Mouse (Mus musculus): ENCODE measurements around the gene Mgat4e. TPM values are rescaled to one million over a fixed set of nuclear protein-coding genes. Genes with fewer than 3 reads are reported as not detected.
A peak's percentile ranks its signal among the peaks of the same experiment; 100 is the strongest.

Gene Mgat4e
- polyA plus RNA-seq, 1 experiment = not detected

- H3K4me2 ChIP-seq (ENCODE audit: low read depth) = peak overlapping the region; percentile 58
- H3K4me3 ChIP-seq = peak overlapping the region; percentile 49
- H3K27me3 ChIP-seq (ENCODE audit: control insufficient read depth, insufficient read depth, insufficient read length) = no peaks in the 10 kb centered on the region
- H3K36me3 ChIP-seq (ENCODE audit: control insufficient read depth, insufficient read depth) = no peaks in the 10 kb centered on the region
- H3K79me2 ChIP-seq (ENCODE audit: control insufficient read depth, insufficient read depth) = peaks cover 44% of the 10 kb centered on the region
- TF ChIP-seq REST (IDR thresholded peaks at IDR 0.05; ENCODE audit: insufficient read depth, insufficient read length) = no peak
- no peak for TF ChIP-seq MYOG (IDR thresholded peaks at IDR 0.05; ENCODE audit: control insufficient read depth in 1 of 3, insufficient read depth in 1 of 3, insufficient read length in 2 of 3, low read depth in 2 of 3)
- no peak for TF ChIP-seq MAX (IDR thresholded peaks at IDR 0.05; ENCODE audit: low read depth)
- no peak for TF ChIP-seq POLR2AphosphoS2 (IDR thresholded peaks at IDR 0.05; ENCODE audit: insufficient read length, low read depth)
- TF ChIP-seq MYOD1 (IDR thresholded peaks at IDR 0.05; ENCODE audit: control insufficient read depth in 1 of 3, insufficient read length in 2 of 3, low read depth in 2 of 3) = no peak
- TF ChIP-seq E2F4 (IDR thresholded peaks at IDR 0.05; ENCODE audit: insufficient read depth) = no peak
- TF ChIP-seq CEBPB (IDR thresholded peaks at IDR 0.05; ENCODE audit: insufficient read depth, poor library complexity, severe bottlenecking) = no peak
- TF ChIP-seq USF1 (IDR thresholded peaks at IDR 0.05; ENCODE audit: low read depth) = no peak
- TF ChIP-seq SRF (IDR thresholded peaks at IDR 0.05; ENCODE audit: control insufficient read depth, insufficient read length, low read depth) = no peak
- no peak for TF ChIP-seq POLR2A (IDR thresholded peaks at IDR 0.05; ENCODE audit: insufficient read length, low read depth)
- no peak for TF ChIP-seq TCF3 (IDR thresholded peaks at IDR 0.05; ENCODE audit: insufficient read length, low read depth)
- no peak for TF ChIP-seq TCF12 (IDR thresholded peaks at IDR 0.05; ENCODE audit: insufficient read depth, poor library complexity, severe bottlenecking)
- H3ac ChIP-seq (ENCODE audit: control insufficient read depth, insufficient read length) = peak overlapping the region; percentile 59
These were observed 11.6 kb upstream of the Mgat4e start for GRCm38 (mm10) chr1:134560801-134561769.

- peak overlapping the region; percentile 59 for H3ac ChIP-seq (ENCODE audit: control insufficient read depth, insufficient read length)
These were observed 10.9 kb upstream of the Mgat4e start for GRCm38 (mm10) chr1:134560396-134560795.

GRCm38 (mm10) chr1:134559976-134560375 is 10.5 kb upstream of the Mgat4e start, which contains the start of gene Kdm5b:
Gene Kdm5b (plus strand): TSS chr1:134560171.
- peaks cover 33% of the 10 kb centered on the region for H3K79me2 ChIP-seq (ENCODE audit: control insufficient read depth, insufficient read depth)
- no peaks in the 10 kb centered on the region for H3K36me3 ChIP-seq (ENCODE audit: control insufficient read depth, insufficient read depth)
- peak within 1 kb of the TSS; percentile 49 for H3K4me2 ChIP-seq (ENCODE audit: low read depth)
- H3K27me3 ChIP-seq (ENCODE audit: control insufficient read depth, insufficient read depth, insufficient read length) = no peaks in the 10 kb centered on the region
- TF ChIP-seq POLR2AphosphoS2 (IDR thresholded peaks at IDR 0.05; ENCODE audit: insufficient read length, low read depth) (peak; percentile 95), POLR2A (IDR thresholded peaks at IDR 0.05; ENCODE audit: insufficient read length, low read depth) (peak; percentile 96), TCF12 (IDR thresholded peaks at IDR 0.05; ENCODE audit: insufficient read depth, poor library complexity, severe bottlenecking) (no peak), TCF3 (IDR thresholded peaks at IDR 0.05; ENCODE audit: insufficient read length, low read depth) (no peak), CEBPB (IDR thresholded peaks at IDR 0.05; ENCODE audit: insufficient read depth, poor library complexity, severe bottlenecking) (no peak)
- H3K4me3 ChIP-seq = peak within 1 kb of the TSS; percentile 49
- H3ac ChIP-seq (ENCODE audit: control insufficient read depth, insufficient read length) = peak within 1 kb of the TSS; percentile 59

More at GRCm38 (mm10) chr1:134560396-134560795, 10.9 kb upstream of the Mgat4e start:
- no peak for TF ChIP-seq TCF3 (IDR thresholded peaks at IDR 0.05; ENCODE audit: insufficient read length, low read depth)
- no peak for TF ChIP-seq REST (IDR thresholded peaks at IDR 0.05; ENCODE audit: insufficient read depth, insufficient read length)
- no peak for TF ChIP-seq MAX (IDR thresholded peaks at IDR 0.05; ENCODE audit: low read depth)
- no peak for TF ChIP-seq E2F4 (IDR thresholded peaks at IDR 0.05; ENCODE audit: insufficient read depth)
- H3K4me3 ChIP-seq = peak overlapping the region; percentile 49
- peaks cover 37% of the 10 kb centered on the region for H3K79me2 ChIP-seq (ENCODE audit: control insufficient read depth, insufficient read depth)
- H3K4me2 ChIP-seq (ENCODE audit: low read depth) = peak overlapping the region; percentile 35
- H3K36me3 ChIP-seq (ENCODE audit: control insufficient read depth, insufficient read depth) = no peaks in the 10 kb centered on the region
- H3K27me3 ChIP-seq (ENCODE audit: control insufficient read depth, insufficient read depth, insufficient read length) = no peaks in the 10 kb centered on the region

- H3K4me2 ChIP-seq (ENCODE audit: low read depth) = no peak overlapping the region
- H3K79me2 ChIP-seq (ENCODE audit: control insufficient read depth, insufficient read depth) = peaks cover 27% of the 10 kb centered on the region
- TF ChIP-seq USF1 (IDR thresholded peaks at IDR 0.05; ENCODE audit: low read depth) (no peak), MYOD1 (IDR thresholded peaks at IDR 0.05; ENCODE audit: control insufficient read depth in 1 of 3, insufficient read length in 2 of 3, low read depth in 2 of 3) (no peak), MAX (IDR thresholded peaks at IDR 0.05; ENCODE audit: low read depth) (no peak), POLR2AphosphoS2 (IDR thresholded peaks at IDR 0.05; ENCODE audit: insufficient read length, low read depth) (no peak), SRF (IDR thresholded peaks at IDR 0.05; ENCODE audit: control insufficient read depth, insufficient read length, low read depth) (no peak)
- peak overlapping the region; percentile 49 for H3K4me3 ChIP-seq
- no peak overlapping the region for H3ac ChIP-seq (ENCODE audit: control insufficient read depth, insufficient read length)
- no peaks in the 10 kb centered on the region for H3K27me3 ChIP-seq (ENCODE audit: control insufficient read depth, insufficient read depth, insufficient read length)
- no peaks in the 10 kb centered on the region for H3K36me3 ChIP-seq (ENCODE audit: control insufficient read depth, insufficient read depth)
These were observed 9.7 kb upstream of the Mgat4e start for GRCm38 (mm10) chr1:134559226-134559625.

DNA sequence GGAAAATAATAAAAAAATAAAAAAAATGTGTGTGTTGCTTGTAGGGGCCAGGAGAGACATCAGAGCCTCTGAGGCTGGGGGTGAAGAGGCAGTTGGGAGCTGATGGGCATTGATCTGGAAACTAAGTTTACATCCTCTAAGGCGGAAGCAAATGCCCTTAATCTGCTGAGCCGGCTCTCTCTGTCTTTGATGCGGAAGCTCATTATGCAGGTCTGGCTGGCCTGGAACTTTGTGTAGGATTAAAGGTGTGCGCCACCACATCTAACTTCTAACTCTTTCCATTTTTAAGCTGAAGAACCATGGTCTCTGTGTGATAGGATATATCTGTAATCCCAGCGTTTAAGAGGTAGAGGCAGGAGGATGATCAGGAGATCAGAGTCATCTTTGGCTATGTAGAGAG is 9.0 kb upstream of the Mgat4e start:
- Histone ChIP-seq H3K79me2 (ENCODE audit: control insufficient read depth, insufficient read depth) (peaks cover 20% of the 10 kb centered on the region), H3K36me3 (ENCODE audit: control insufficient read depth, insufficient read depth) (no peaks in the 10 kb centered on the region), H3K4me3 (no peak overlapping the region), H3K4me2 (ENCODE audit: low read depth) (no peak overlapping the region), H3ac (ENCODE audit: control insufficient read depth, insufficient read length) (no peak overlapping the region), H3K27me3 (ENCODE audit: control insufficient read depth, insufficient read depth, insufficient read length) (no peaks in the 10 kb centered on the region)
- TF ChIP-seq MYOG (IDR thresholded peaks at IDR 0.05; ENCODE audit: control insufficient read depth in 1 of 3, insufficient read depth in 1 of 3, insufficient read length in 2 of 3, low read depth in 2 of 3) (no peak), MYOD1 (IDR thresholded peaks at IDR 0.05; ENCODE audit: control insufficient read depth in 1 of 3, insufficient read length in 2 of 3, low read depth in 2 of 3) (no peak), USF1 (IDR thresholded peaks at IDR 0.05; ENCODE audit: low read depth) (no peak), TCF3 (IDR thresholded peaks at IDR 0.05; ENCODE audit: insufficient read length, low read depth) (no peak)

Data from myocyte (in vitro differentiated cells).